Mouse (Mus musculus) spleen, postnatal 14 days (tissue): Measurements from ENCODE around the gene Scd4.

ENCODE experiments used
- DNase-seq, 2 experiments: peaks; one replicate each; pipeline ENCODE4 v3.0.0; 2021 to 2022; ENCODE audit warnings: low spot score in 2 of 2

Gene Scd4

GRCm38 (mm10) chr19:44377629-44378375 lies 44.9 kb downstream of the Scd4 start:
- peak in 1 of 2 experiments; percentile 48 for DNase-seq

GRCm38 (mm10) chr19:44379090-44379489 lies 46.2 kb downstream of the Scd4 start:
- DNase-seq: no peak

- DNase-seq: no peak
Observed at GRCm38 (mm10) chr19:44380065-44380464, 47.2 kb downstream of the Scd4 start.

GRCm38 (mm10) chr19:44382682-44383321 lies 49.9 kb downstream of the Scd4 start:
- DNase-seq: no peak

- DNase-seq: no peak
Observed at GRCm38 (mm10) chr19:44385887-44386498, 53.1 kb downstream of the Scd4 start.

GRCm38 (mm10) chr19:44387089-44387671 lies 54.3 kb downstream of the Scd4 start:
- DNase-seq: no peak

- peak in 1 of 2 experiments; percentile 31 for DNase-seq
Observed at GRCm38 (mm10) chr19:44387746-44388474, 55.0 kb downstream of the Scd4 start.

- DNase-seq: peak; percentile 96 to 98
Observed at GRCm38 (mm10) chr19:44388475-44389428, 55.9 kb downstream of the Scd4 start.

- no peak for DNase-seq
Observed at GRCm38 (mm10) chr19:44389507-44389906, 56.6 kb downstream of the Scd4 start.

GRCm38 (mm10) chr19:44391856-44392255 lies 59.0 kb downstream of the Scd4 start:
- no peak for DNase-seq

GRCm38 (mm10) chr19:44392339-44393009 lies 59.6 kb downstream of the Scd4 start:
- DNase-seq: no peak

GRCm38 (mm10) chr19:44393962-44394422 lies 61.1 kb downstream of the Scd4 start:
- no peak for DNase-seq

- no peak for DNase-seq
Observed at GRCm38 (mm10) chr19:44394972-44395371, 62.1 kb downstream of the Scd4 start.
